Mouse (Mus musculus): Measurements from ENCODE around the gene Bicd2. TPM values are rescaled to one million over a fixed set of nuclear protein-coding genes. Genes with fewer than 3 reads are reported as not detected.

The Bicd2 gene
- polyA plus RNA-seq (2012; rRNA removed) (30.5 and 30.7 TPM in 2 replicates), polyA plus RNA-seq (2014; fragmentation: Nextera tagmentation; extraction: Ambion mirVana) (30.8 and 34.1 TPM in 2 replicates)

- peak within 1 kb of the TSS; percentile 93 for H3K4me3 ChIP-seq (replicated peaks; ENCODE audit: low read length)
- H3K27ac ChIP-seq (replicated peaks; ENCODE audit: low read depth, low read length): peak within 1 kb of the TSS; percentile 71
- peaks cover 28% of the 10 kb centered on the region for H3K4me1 ChIP-seq (ENCODE audit: control insufficient read depth, insufficient read depth, low read length)
- no peaks in the 10 kb centered on the region for H3K9me3 ChIP-seq (ENCODE audit: control insufficient read depth, low read length)
- ATAC-seq (ENCODE audit: low FRiP score, low read depth): peak; percentile 99
- H3K27me3 ChIP-seq (ENCODE audit: control insufficient read depth, insufficient read depth, low read length): no peaks in the 10 kb centered on the region
- no peaks in the 10 kb centered on the region for H3K36me3 ChIP-seq (ENCODE audit: control insufficient read depth, insufficient read depth, low read length)
- H3K9ac ChIP-seq (ENCODE audit: low read depth, low read length, severe bottlenecking): peak within 1 kb of the TSS; percentile 93
- WGBS: 1% methylated on average over 67 of the region's 74 CpGs
- TF ChIP-seq POLR2A (IDR thresholded peaks at IDR 0.05; ENCODE audit: borderline replicate concordance, extremely low read depth, insufficient read depth, insufficient read length): 0 out of 2 replicates have a peak, but pooled peaks have one; percentile 49
- peak; percentile 99 for DNase-seq (ENCODE audit: low spot score)
- peak within 1 kb of the TSS; percentile 88 for H3K4me2 ChIP-seq (replicated peaks; ENCODE audit: low read depth, low read length, severe bottlenecking)
Observed at GRCm38 (mm10) chr13:49341012-49341830, at the start of gene Bicd2. Bicd2 (plus strand) TSS chr13:49341585.

GRCm38 (mm10) chr13:49291949-49292348 lies 49.4 kb upstream of the Bicd2 start:
- Histone ChIP-seq H3K27ac (replicated peaks; ENCODE audit: low read depth, low read length) (no peak overlapping the region), H3K36me3 (ENCODE audit: control insufficient read depth, insufficient read depth, low read length) (no peaks in the 10 kb centered on the region), H3K27me3 (ENCODE audit: control insufficient read depth, insufficient read depth, low read length) (no peaks in the 10 kb centered on the region), H3K9me3 (ENCODE audit: control insufficient read depth, low read length) (no peaks in the 10 kb centered on the region), H3K9ac (ENCODE audit: low read depth, low read length, severe bottlenecking) (no peak overlapping the region), H3K4me3 (replicated peaks; ENCODE audit: low read length) (no peak overlapping the region), H3K4me1 (ENCODE audit: control insufficient read depth, insufficient read depth, low read length) (no peaks in the 10 kb centered on the region), H3K4me2 (replicated peaks; ENCODE audit: low read depth, low read length, severe bottlenecking) (no peak overlapping the region)
- no peak for TF ChIP-seq POLR2A (IDR thresholded peaks at IDR 0.05; ENCODE audit: borderline replicate concordance, extremely low read depth, insufficient read depth, insufficient read length)
- WGBS: 86% methylated on average over 6 of the region's 6 CpGs
- ATAC-seq (ENCODE audit: low FRiP score, low read depth): no peak
- no peak for DNase-seq (ENCODE audit: low spot score)

DNA sequence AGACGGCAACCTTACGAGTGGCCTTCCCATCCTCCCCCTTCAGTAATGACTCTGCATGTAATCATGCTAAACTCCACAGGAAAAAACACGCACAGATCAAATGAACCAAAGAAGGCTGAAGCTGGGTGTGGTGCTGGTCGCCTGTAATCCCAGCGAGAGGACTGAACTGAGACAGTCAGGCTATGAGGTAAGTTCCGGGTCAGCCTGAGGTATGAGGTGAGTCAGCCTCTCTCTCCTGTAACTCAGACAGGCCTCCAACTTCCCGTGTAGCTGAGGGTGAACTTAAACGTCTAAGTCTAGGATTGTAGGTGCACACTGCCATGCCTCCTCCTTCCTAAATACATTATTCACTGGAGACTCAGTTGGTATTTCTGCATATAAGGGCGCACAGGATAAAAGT lies 47.3 kb upstream of the Bicd2 start:
- Histone ChIP-seq H3K27me3 (ENCODE audit: control insufficient read depth, insufficient read depth, low read length) (no peaks in the 10 kb centered on the region), H3K9ac (ENCODE audit: low read depth, low read length, severe bottlenecking) (no peak overlapping the region), H3K9me3 (ENCODE audit: control insufficient read depth, low read length) (no peaks in the 10 kb centered on the region), H3K4me2 (replicated peaks; ENCODE audit: low read depth, low read length, severe bottlenecking) (no peak overlapping the region), H3K4me3 (replicated peaks; ENCODE audit: low read length) (no peak overlapping the region), H3K36me3 (ENCODE audit: control insufficient read depth, insufficient read depth, low read length) (no peaks in the 10 kb centered on the region), H3K27ac (replicated peaks; ENCODE audit: low read depth, low read length) (no peak overlapping the region), H3K4me1 (ENCODE audit: control insufficient read depth, insufficient read depth, low read length) (no peaks in the 10 kb centered on the region)
- TF ChIP-seq POLR2A (IDR thresholded peaks at IDR 0.05; ENCODE audit: borderline replicate concordance, extremely low read depth, insufficient read depth, insufficient read length): no peak
- ATAC-seq (ENCODE audit: low FRiP score, low read depth) (no peak), DNase-seq (ENCODE audit: low spot score) (no peak)
- 74% methylated on average over 9 of the region's 9 CpGs for WGBS

DNA sequence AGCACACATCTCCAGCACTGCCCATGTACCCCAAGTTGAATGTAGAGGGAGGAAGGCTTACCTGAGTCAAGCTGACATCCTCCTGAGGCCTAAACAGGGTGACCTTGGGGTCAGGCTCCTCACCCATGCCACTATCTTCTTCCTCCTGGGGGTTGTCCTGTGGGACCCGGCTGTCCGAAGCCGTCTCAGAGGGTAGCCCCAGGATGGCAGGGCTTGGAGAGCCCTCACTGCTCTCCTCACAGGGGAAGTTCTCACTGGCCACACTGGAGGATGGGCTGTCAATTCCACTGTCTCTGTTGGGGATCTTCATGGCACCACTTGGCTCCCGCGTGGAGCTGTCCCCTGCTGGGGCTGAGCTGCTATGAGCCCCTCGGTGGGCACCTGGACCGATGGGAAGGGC lies 45.1 kb upstream of the Bicd2 start:
- H3K27me3 ChIP-seq (ENCODE audit: control insufficient read depth, insufficient read depth, low read length): no peaks in the 10 kb centered on the region
- WGBS: 83% methylated on average over 7 of the region's 7 CpGs
- no peaks in the 10 kb centered on the region for H3K9me3 ChIP-seq (ENCODE audit: control insufficient read depth, low read length)
- no peak overlapping the region for H3K9ac ChIP-seq (ENCODE audit: low read depth, low read length, severe bottlenecking)
- H3K4me2 ChIP-seq (replicated peaks; ENCODE audit: low read depth, low read length, severe bottlenecking): no peak overlapping the region
- no peaks in the 10 kb centered on the region for H3K4me1 ChIP-seq (ENCODE audit: control insufficient read depth, insufficient read depth, low read length)
- no peak overlapping the region for H3K4me3 ChIP-seq (replicated peaks; ENCODE audit: low read length)
- no peak overlapping the region for H3K27ac ChIP-seq (replicated peaks; ENCODE audit: low read depth, low read length)
- ATAC-seq (ENCODE audit: low FRiP score, low read depth) (no peak), DNase-seq (ENCODE audit: low spot score) (no peak)
- TF ChIP-seq POLR2A (IDR thresholded peaks at IDR 0.05; ENCODE audit: borderline replicate concordance, extremely low read depth, insufficient read depth, insufficient read length): no peak
- no peaks in the 10 kb centered on the region for H3K36me3 ChIP-seq (ENCODE audit: control insufficient read depth, insufficient read depth, low read length)

GRCm38 (mm10) chr13:49298514-49299381 lies 42.6 kb upstream of the Bicd2 start:
- no peak for ATAC-seq (ENCODE audit: low FRiP score, low read depth)
- peak; percentile 7 for DNase-seq (ENCODE audit: low spot score)
- Histone ChIP-seq H3K27me3 (ENCODE audit: control insufficient read depth, insufficient read depth, low read length) (no peaks in the 10 kb centered on the region), H3K4me1 (ENCODE audit: control insufficient read depth, insufficient read depth, low read length) (no peaks in the 10 kb centered on the region), H3K27ac (replicated peaks; ENCODE audit: low read depth, low read length) (no peak overlapping the region), H3K36me3 (ENCODE audit: control insufficient read depth, insufficient read depth, low read length) (no peaks in the 10 kb centered on the region), H3K4me3 (replicated peaks; ENCODE audit: low read length) (no peak overlapping the region), H3K9me3 (ENCODE audit: control insufficient read depth, low read length) (no peaks in the 10 kb centered on the region), H3K4me2 (replicated peaks; ENCODE audit: low read depth, low read length, severe bottlenecking) (no peak overlapping the region), H3K9ac (ENCODE audit: low read depth, low read length, severe bottlenecking) (no peak overlapping the region)
- TF ChIP-seq POLR2A (IDR thresholded peaks at IDR 0.05; ENCODE audit: borderline replicate concordance, extremely low read depth, insufficient read depth, insufficient read length): no peak
- 73% methylated on average over 14 of the region's 14 CpGs for WGBS

Measured in limb, embryonic 14.5 days (tissue).